In the genomic region with DNA sequence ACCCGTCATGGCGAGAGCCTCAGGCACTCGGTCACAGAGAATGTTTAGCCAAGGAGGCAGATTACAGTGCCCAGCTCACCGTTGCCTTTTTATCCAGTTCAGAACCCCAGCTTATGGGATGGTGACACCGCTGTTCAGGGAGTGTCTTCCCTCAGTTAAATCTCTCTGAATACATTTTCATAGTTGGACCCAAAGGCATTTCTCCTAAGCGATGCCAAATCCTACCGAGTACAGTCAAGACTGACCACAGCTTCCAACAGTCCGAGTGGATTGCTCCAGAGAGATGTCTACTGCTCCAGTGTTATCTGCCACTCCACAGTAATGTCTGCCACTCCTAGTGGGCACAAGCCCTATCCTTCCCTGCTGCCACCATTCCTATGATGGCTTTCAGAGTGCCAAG, we compare ENCODE assay signal across 28 mouse cellular contexts.
DNase-seq lines count a peak whose midpoint lies in the region; ATAC-seq and TF ChIP-seq lines count a peak whose summit lies in the region.
"Had no signal": no experiment of that assay in that cellular context is flagged by ENCODE, and none has a peak within 500 bp of the region (broad histone marks: within the 10 kb centered on the region; RNA-seq: fewer than 3 reads in every experiment).

No protein-coding gene starts in this region.

- DNase-seq in intestine, embryonic 14.5 days (ENCODE audit: low spot score), result no peak
- no peak for DNase-seq in lung, postnatal 25 days (ENCODE audit: low spot score)
- no peak for DNase-seq in limb, embryonic 14.5 days (ENCODE audit: low spot score)
- no peak for DNase-seq in spleen, adult 18-20 months
- DNase-seq: adrenal gland, postnatal 10 days; cerebellum, adult 8-10 months; cerebellum, postnatal 25 days; gastrocnemius, adult 2 months; gastrocnemius, postnatal 36 days; heart, adult 18-20 months; heart, postnatal 36 days; kidney, adult 2 months; kidney, postnatal 10 days; layer of hippocampus, adult 9-11 months; right cerebral cortex, adult 18-20 months had no signal

- 65% methylated on average over 8 of the region's 8 CpGs for WGBS in intestine, embryonic 14.5 days
- 79% methylated on average over 8 of the region's 8 CpGs for WGBS in intestine, postnatal 0 days
- WGBS in lung, embryonic 16.5 days, result 51% methylated on average over 8 of the region's 8 CpGs
- 32% methylated on average over 8 of the region's 8 CpGs for WGBS in limb, embryonic 14.5 days

- peaks cover 3% of the 10 kb centered on the region; the same call in 1 of the 2 replicates for H3K4me1 ChIP-seq in intestine, embryonic 14.5 days (replicated peaks; ENCODE audit: control insufficient read depth, insufficient read depth, low read length)
- no peaks in the 10 kb centered on the region for H3K4me1 ChIP-seq in intestine, postnatal 0 days (replicated peaks; ENCODE audit: control insufficient read depth, insufficient read depth, low read length)
- peaks cover 6% of the 10 kb centered on the region; the same call in 1 of the 2 replicates for H3K4me1 ChIP-seq in lung, embryonic 16.5 days (replicated peaks; ENCODE audit: control insufficient read depth, insufficient read depth, low read length)
- peaks cover 18% of the 10 kb centered on the region for H3K4me1 ChIP-seq in limb, embryonic 14.5 days (ENCODE audit: control insufficient read depth, insufficient read depth, low read length)
- H3K4me1 ChIP-seq: liver, embryonic 15.5 days; neural tube, embryonic 12.5 days had no signal

- peak overlapping the region; percentile 35; the same call in 1 of the 2 replicates for H3K4me2 ChIP-seq in intestine, embryonic 14.5 days (ENCODE audit: low read length)
- no peak overlapping the region; the same call in 1 of the 2 replicates for H3K4me2 ChIP-seq in intestine, postnatal 0 days (replicated peaks; ENCODE audit: low read depth)
- 0 out of 2 replicates have a peak overlapping the region, but pooled peaks have one; percentile 23 for H3K4me2 ChIP-seq in lung, embryonic 16.5 days (ENCODE audit: low read depth, low read length)
- peak overlapping the region; percentile 31; the same call in 1 of the 2 replicates for H3K4me2 ChIP-seq in limb, embryonic 14.5 days (replicated peaks; ENCODE audit: low read depth, low read length, severe bottlenecking)
- H3K4me2 ChIP-seq: heart, embryonic 11.5 days; hindbrain, embryonic 12.5 days; liver, embryonic 15.5 days; midbrain, embryonic 12.5 days; neural tube, embryonic 12.5 days had no signal

- H3K36me3 ChIP-seq in intestine, embryonic 14.5 days (ENCODE audit: control insufficient read depth, insufficient read depth, low read length), result no peaks in the 10 kb centered on the region
- no peaks in the 10 kb centered on the region for H3K36me3 ChIP-seq in intestine, postnatal 0 days (ENCODE audit: control insufficient read depth, insufficient read depth)
- H3K36me3 ChIP-seq in lung, embryonic 16.5 days (ENCODE audit: control insufficient read depth, insufficient read depth, low read length), result no peaks in the 10 kb centered on the region
- no peaks in the 10 kb centered on the region for H3K36me3 ChIP-seq in limb, embryonic 14.5 days (ENCODE audit: control insufficient read depth, insufficient read depth, low read length)
- H3K36me3 ChIP-seq: G1E; hindbrain, embryonic 12.5 days; liver, embryonic 15.5 days; midbrain, embryonic 12.5 days; neural tube, embryonic 12.5 days had no signal

- no peak overlapping the region for H3K27ac ChIP-seq in intestine, embryonic 14.5 days (ENCODE audit: low read depth)
- no peak overlapping the region for H3K27ac ChIP-seq in intestine, postnatal 0 days (ENCODE audit: low read depth, low read length)
- peak overlapping the region; percentile 89 for H3K27ac ChIP-seq in lung, embryonic 16.5 days (ENCODE audit: low read length)
- H3K27ac ChIP-seq in limb, embryonic 14.5 days (replicated peaks; ENCODE audit: low read depth, low read length), result 0 out of 2 replicates have a peak overlapping the region, but pooled peaks have one; percentile 38
- H3K27ac ChIP-seq: gastrocnemius, adult 2 months; hindbrain, embryonic 12.5 days; hindbrain, postnatal 0 days; liver, embryonic 15.5 days; midbrain, embryonic 12.5 days; neural tube, embryonic 12.5 days had no signal

- TF ChIP-seq CTCF in intestine, postnatal 0 days (IDR thresholded peaks at IDR 0.05; ENCODE audit: low read depth), result no peak

- TF ChIP-seq POLR2A in limb, embryonic 14.5 days (IDR thresholded peaks at IDR 0.05; ENCODE audit: borderline replicate concordance, extremely low read depth, insufficient read depth, insufficient read length), result no peak

- H3K9ac ChIP-seq in intestine, embryonic 14.5 days (ENCODE audit: low read length), result no peak overlapping the region
- no peak overlapping the region for H3K9ac ChIP-seq in intestine, postnatal 0 days (ENCODE audit: low read depth, low read length)
- 0 out of 2 replicates have a peak overlapping the region, but pooled peaks have one; percentile 44 for H3K9ac ChIP-seq in lung, embryonic 16.5 days (ENCODE audit: low read length)
- H3K9ac ChIP-seq in limb, embryonic 14.5 days (ENCODE audit: low read depth, low read length, severe bottlenecking), result peak overlapping the region; percentile 44; the same call in 1 of the 2 replicates
- H3K9ac ChIP-seq: hindbrain, embryonic 12.5 days; liver, embryonic 15.5 days; midbrain, embryonic 12.5 days; neural tube, embryonic 12.5 days had no signal

- H3K27me3 ChIP-seq in intestine, embryonic 14.5 days (replicated peaks; ENCODE audit: control insufficient read depth, insufficient read depth, low read length), result no peaks in the 10 kb centered on the region
- no peaks in the 10 kb centered on the region for H3K27me3 ChIP-seq in intestine, postnatal 0 days (replicated peaks; ENCODE audit: control insufficient read depth, insufficient read depth, low read length)
- no peaks in the 10 kb centered on the region for H3K27me3 ChIP-seq in lung, embryonic 16.5 days (ENCODE audit: control insufficient read depth, insufficient read depth, low read depth, low read length)
- H3K27me3 ChIP-seq in limb, embryonic 14.5 days (ENCODE audit: control insufficient read depth, insufficient read depth, low read length), result no peaks in the 10 kb centered on the region
- H3K27me3 ChIP-seq: hindbrain, embryonic 12.5 days; liver, embryonic 15.5 days; midbrain, embryonic 12.5 days; neural tube, embryonic 12.5 days had no signal

- no peak overlapping the region for H3K4me3 ChIP-seq in intestine, embryonic 14.5 days (ENCODE audit: low read depth, low read length)
- H3K4me3 ChIP-seq in intestine, postnatal 0 days (ENCODE audit: low read depth, low read length), result no peak overlapping the region
- H3K4me3 ChIP-seq in lung, embryonic 16.5 days (ENCODE audit: low read length), result no peak overlapping the region
- no peak overlapping the region for H3K4me3 ChIP-seq in limb, embryonic 14.5 days (replicated peaks; ENCODE audit: low read length)
- H3K4me3 ChIP-seq: gastrocnemius, adult 2 months; hindbrain, embryonic 12.5 days; liver, embryonic 15.5 days; megakaryocyte, embryonic 14.5 days; midbrain, embryonic 12.5 days; myocyte; neural tube, embryonic 12.5 days had no signal

- 0 out of 2 replicates have a peak, but pooled peaks cover 3% of the 10 kb centered on the region for H3K9me3 ChIP-seq in intestine, embryonic 14.5 days (ENCODE audit: control insufficient read depth, low read length)
- no peaks in the 10 kb centered on the region for H3K9me3 ChIP-seq in intestine, postnatal 0 days (ENCODE audit: control insufficient read depth)
- H3K9me3 ChIP-seq in lung, embryonic 16.5 days (ENCODE audit: control insufficient read depth, low read length), result no peaks in the 10 kb centered on the region; the same call in 1 of the 2 replicates
- no peaks in the 10 kb centered on the region for H3K9me3 ChIP-seq in limb, embryonic 14.5 days (ENCODE audit: control insufficient read depth, low read length)
- H3K9me3 ChIP-seq: G1E; hindbrain, embryonic 12.5 days; liver, embryonic 15.5 days; midbrain, embryonic 12.5 days; neural tube, embryonic 12.5 days had no signal

- ATAC-seq in intestine, embryonic 14.5 days (replicated peaks; ENCODE audit: low FRiP score, low TSS enrichment, low read depth), result no peak
- no peak for ATAC-seq in intestine, postnatal 0 days
- ATAC-seq in lung, embryonic 16.5 days (ENCODE audit: low read depth), result peak; percentile 44
- ATAC-seq in limb, embryonic 14.5 days (ENCODE audit: low FRiP score, low read depth), result 0 out of 2 replicates have a peak, but pooled peaks have one; percentile 2
- ATAC-seq in inflammation-experienced regulatory T-cells, adult 6 months, result no peak
- ATAC-seq: forebrain, embryonic 16.5 days; hindbrain, postnatal 0 days had no signal

Comparison
In these comparisons a context has a peak if more than half of its experiments do, and no peak if none do; other contexts are left out.
1. ATAC-seq: peak in lung, embryonic 16.5 days (single experiment) and limb, embryonic 14.5 days (single experiment); none in intestine, embryonic 14.5 days (single experiment), intestine, postnatal 0 days (single experiment) and inflammation-experienced regulatory T-cells, adult 6 months (single experiment).
2. H3K27ac ChIP-seq: peak in lung, embryonic 16.5 days (single experiment) and limb, embryonic 14.5 days (single experiment); none in intestine, embryonic 14.5 days (single experiment) and intestine, postnatal 0 days (single experiment).
3. H3K9ac ChIP-seq: peak in lung, embryonic 16.5 days (single experiment) and limb, embryonic 14.5 days (single experiment); none in intestine, embryonic 14.5 days (single experiment) and intestine, postnatal 0 days (single experiment).